In the genomic region with DNA sequence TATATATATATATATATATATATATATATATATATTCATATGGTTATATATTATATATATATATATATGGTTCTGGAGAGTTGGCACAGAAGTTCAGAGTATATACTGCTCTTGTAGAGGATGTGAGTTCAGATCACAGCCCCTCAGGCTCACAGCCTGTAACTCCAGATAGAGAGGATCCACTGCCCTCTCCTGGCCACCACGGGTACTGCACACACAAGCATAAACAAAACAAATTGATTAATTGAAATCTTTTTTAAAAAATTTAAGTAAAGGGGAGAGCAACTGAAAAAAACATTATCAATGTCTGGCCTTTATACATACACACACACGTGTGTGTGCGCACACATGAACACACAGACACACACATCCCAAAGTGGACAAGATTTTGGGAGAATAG, we compare ENCODE assay signal across 19 mouse cellular contexts.
DNase-seq lines count a peak whose midpoint lies in the region; ATAC-seq and TF ChIP-seq lines count a peak whose summit lies in the region.
"Had no signal": no experiment of that assay in that cellular context is flagged by ENCODE, and none has a peak within 500 bp of the region (broad histone marks: within the 10 kb centered on the region; RNA-seq: fewer than 3 reads in every experiment).

No protein-coding gene starts in this region.

- no peak for ATAC-seq in midbrain, postnatal 0 days (ENCODE audit: low FRiP score)
- ATAC-seq in midbrain, embryonic 14.5 days (ENCODE audit: low FRiP score, low TSS enrichment), result no peak
- no peak for ATAC-seq in erythroid progenitor cell, adult 5-6 weeks (replicated peaks; ENCODE audit: low FRiP score, poor library complexity, severe bottlenecking)
- ATAC-seq: CD4-positive, CD25-positive, alpha-beta regulatory T cell, adult 4 months; midbrain, embryonic 16.5 days had no signal

- no peak overlapping the region for H3K27ac ChIP-seq in cerebellum, adult 2 months (ENCODE audit: insufficient read depth, low read length)
- no peak overlapping the region for H3K27ac ChIP-seq in layer of hippocampus, adult 2 months
- H3K27ac ChIP-seq in midbrain, postnatal 0 days (ENCODE audit: low read depth, low read length), result no peak overlapping the region
- no peak overlapping the region for H3K27ac ChIP-seq in midbrain, embryonic 14.5 days (replicated peaks; ENCODE audit: low read depth, low read length)
- H3K27ac ChIP-seq: embryonic facial prominence, embryonic 13.5 days; forebrain, embryonic 10.5 days; heart, embryonic 13.5 days; limb, embryonic 12.5 days had no signal

- TF ChIP-seq CTCF in cerebellum, adult 2 months (IDR thresholded peaks at IDR 0.05; ENCODE audit: borderline replicate concordance, insufficient read depth, low read depth, low read length), result peak; percentile 30; the same call in 1 of the 2 replicates
- peak; percentile 57 for TF ChIP-seq CTCF in layer of hippocampus, adult 2 months (conservative IDR thresholded peaks at IDR 0.05)
- TF ChIP-seq CTCF in midbrain, postnatal 0 days (IDR thresholded peaks at IDR 0.05), result peak; percentile 53

- 84% methylated on average over 3 of the region's 3 CpGs for WGBS in cerebellum, adult 2 months
- 86% methylated on average over 3 of the region's 3 CpGs for WGBS in midbrain, postnatal 0 days
- 91% methylated on average over 3 of the region's 3 CpGs for WGBS in midbrain, embryonic 14.5 days

- DNase-seq in cerebellum, adult 2 months, result no peak
- DNase-seq in cerebellum, adult 18-20 months, result no peak
- no peak for DNase-seq in layer of hippocampus, adult 2 months (ENCODE audit: low spot score in 2 of 2)
- DNase-seq in layer of hippocampus, postnatal 36 days, result no peak
- no peak for DNase-seq in midbrain, postnatal 0 days (ENCODE audit: low spot score)
- no peak for DNase-seq in midbrain, embryonic 14.5 days
- no peak for DNase-seq in adrenal gland, postnatal 25 days
- DNase-seq: adrenal gland, postnatal 36 days; cerebellum, adult 9-11 months; heart, postnatal 4 days; right cerebral cortex, adult 18-20 months had no signal

- no peak for TF ChIP-seq POLR2A in cerebellum, adult 2 months (IDR thresholded peaks at IDR 0.05; ENCODE audit: borderline replicate concordance, insufficient read depth, low read length)

- H3K9ac ChIP-seq in midbrain, postnatal 0 days (replicated peaks; ENCODE audit: low read length, poor library complexity, severe bottlenecking), result no peak overlapping the region
- H3K9ac ChIP-seq in midbrain, embryonic 14.5 days (replicated peaks; ENCODE audit: low read length), result no peak overlapping the region
- H3K9ac ChIP-seq: embryonic facial prominence, embryonic 13.5 days; heart, embryonic 13.5 days; limb, embryonic 12.5 days had no signal

- H3K27me3 ChIP-seq in cerebellum, adult 2 months (ENCODE audit: control insufficient read depth, insufficient read depth, low read length), result no peaks in the 10 kb centered on the region
- H3K27me3 ChIP-seq in midbrain, postnatal 0 days (ENCODE audit: insufficient read depth, low read length), result no peaks in the 10 kb centered on the region
- H3K27me3 ChIP-seq in midbrain, embryonic 14.5 days (ENCODE audit: control insufficient read depth, insufficient read depth, low read length), result 0 out of 2 replicates have a peak, but pooled peaks cover 5% of the 10 kb centered on the region
- H3K27me3 ChIP-seq: embryonic facial prominence, embryonic 13.5 days; heart, embryonic 13.5 days; megakaryocyte, embryonic 14.5 days had no signal

- H3K4me2 ChIP-seq in midbrain, postnatal 0 days (ENCODE audit: low read depth, low read length, poor library complexity, severe bottlenecking), result no peak overlapping the region
- no peak overlapping the region for H3K4me2 ChIP-seq in midbrain, embryonic 14.5 days (ENCODE audit: low read length)
- H3K4me2 ChIP-seq: embryonic facial prominence, embryonic 13.5 days; heart, embryonic 13.5 days; limb, embryonic 12.5 days had no signal

- H3K4me1 ChIP-seq in cerebellum, adult 2 months (ENCODE audit: control insufficient read depth, insufficient read depth, low read length), result no peaks in the 10 kb centered on the region
- H3K4me1 ChIP-seq in midbrain, postnatal 0 days (ENCODE audit: insufficient read depth, low read length), result peaks cover 3% of the 10 kb centered on the region; the same call in 1 of the 2 replicates
- H3K4me1 ChIP-seq in midbrain, embryonic 14.5 days (ENCODE audit: control insufficient read depth, insufficient read depth, low read length), result no peaks in the 10 kb centered on the region
- H3K4me1 ChIP-seq: embryonic facial prominence, embryonic 13.5 days; heart, embryonic 13.5 days; limb, embryonic 12.5 days; megakaryocyte, embryonic 14.5 days had no signal

- no peaks in the 10 kb centered on the region for H3K9me3 ChIP-seq in midbrain, postnatal 0 days (ENCODE audit: low read length)
- no peaks in the 10 kb centered on the region for H3K9me3 ChIP-seq in midbrain, embryonic 14.5 days (ENCODE audit: control insufficient read depth, low read length)
- H3K9me3 ChIP-seq: embryonic facial prominence, embryonic 13.5 days; forebrain, embryonic 10.5 days; heart, embryonic 13.5 days; limb, embryonic 12.5 days had no signal

- H3K36me3 ChIP-seq in midbrain, postnatal 0 days (ENCODE audit: insufficient read depth, low read length), result no peaks in the 10 kb centered on the region
- H3K36me3 ChIP-seq in midbrain, embryonic 14.5 days (ENCODE audit: control insufficient read depth, insufficient read depth, low read length), result no peaks in the 10 kb centered on the region
- H3K36me3 ChIP-seq: embryonic facial prominence, embryonic 13.5 days; forebrain, embryonic 10.5 days; heart, embryonic 13.5 days; limb, embryonic 12.5 days had no signal

- H3K4me3 ChIP-seq in cerebellum, adult 2 months (replicated peaks; ENCODE audit: insufficient read depth, low read depth, low read length), result no peak overlapping the region
- no peak overlapping the region for H3K4me3 ChIP-seq in layer of hippocampus, adult 2 months
- H3K4me3 ChIP-seq in midbrain, postnatal 0 days (ENCODE audit: low read depth, low read length), result no peak overlapping the region
- H3K4me3 ChIP-seq in midbrain, embryonic 14.5 days (replicated peaks; ENCODE audit: low read depth, low read length), result no peak overlapping the region
- H3K4me3 ChIP-seq: embryonic facial prominence, embryonic 13.5 days; forebrain, embryonic 10.5 days; heart, embryonic 13.5 days; limb, embryonic 12.5 days; megakaryocyte, embryonic 14.5 days had no signal
